Mouse (Mus musculus) CD4-positive, CD25-positive, alpha-beta regulatory T cell, adult 9 weeks (primary cell): ENCODE data around the gene Arhgap4. TPM values are rescaled to one million over a fixed set of nuclear protein-coding genes. Genes with fewer than 3 reads are reported as not detected.

ENCODE experiments used
- polyA plus RNA-seq: library from polyadenylated mRNA; unstranded; fragments of 100-300 nt; shearing (Covaris generic); gene quantifications from one replicate; pipeline ENCODE4 v1.2.1, GENCODE M21; 2017

Gene Arhgap4
- polyA plus RNA-seq: 298 TPM

GRCm38 (mm10) chrX:73921823-73922549 lies at the start of gene Arhgap4, which contains the start of gene Naa10:
Gene Arhgap4, minus strand, starts transcription at chrX:73921870.
Gene Naa10, minus strand, starts transcription at chrX:73921944.

GRCm38 (mm10) chrX:73966248-73967176 lies 44.8 kb upstream of the Arhgap4 start, which contains the start of gene Hcfc1:
Gene Hcfc1, minus strand, starts transcription at chrX:73966357.

GRCm38 (mm10) chrX:73930402-73931062 lies 8.9 kb upstream of the Arhgap4 start, which contains the start of gene Renbp:
Gene Renbp, minus strand, starts transcription at chrX:73930850.

GRCm38 (mm10) chrX:73895719-73896118 lies 26.0 kb downstream of the Arhgap4 start, which contains the start of gene L1cam:
Gene L1cam, minus strand, starts transcription at chrX:73896105.

DNA sequence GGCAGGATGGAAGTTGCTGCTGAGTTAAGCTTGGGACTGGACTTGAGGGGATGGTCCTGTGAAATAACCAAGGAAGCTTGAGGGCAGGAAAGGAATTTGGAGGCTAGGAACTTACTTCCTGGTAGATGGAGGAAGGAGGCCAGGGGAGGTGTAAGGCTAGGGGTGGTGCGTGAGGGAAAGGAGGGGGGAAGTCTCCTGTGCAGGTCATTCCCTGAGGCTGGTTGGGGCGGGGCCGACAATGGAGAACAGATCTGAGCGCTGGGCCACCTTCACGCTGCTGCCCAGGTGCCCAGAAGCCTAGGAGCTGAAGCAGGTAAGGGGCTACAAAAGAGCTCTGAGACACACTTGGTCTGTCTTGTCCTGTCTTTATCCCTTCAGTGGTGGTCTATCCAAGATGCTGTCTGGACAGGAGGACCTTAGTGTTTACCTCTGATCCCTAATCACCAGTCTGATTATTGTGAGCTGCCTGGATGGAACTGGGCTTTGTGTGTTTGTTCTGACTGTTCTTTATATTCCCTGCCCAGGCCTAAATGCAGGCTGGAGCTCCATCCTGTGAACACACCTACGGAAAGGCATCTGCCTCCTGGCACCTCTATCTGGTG lies 30.0 kb downstream of the Arhgap4 start, which contains the start of gene Avpr2:
TSS of gene Avpr2 (plus strand) at position 552 of the 602 bp plus-strand sequence.

Other genes with a start within 250 kb of the Arhgap4 start
- gene Slc6a8, start 248.7 kb downstream of the Arhgap4 start, polyA plus RNA-seq: 0.22 TPM
- 339 TPM for gene Bcap31, start 205.7 kb downstream of the Arhgap4 start, polyA plus RNA-seq
- 48.6 TPM for gene Abcd1, start 205.3 kb downstream of the Arhgap4 start, polyA plus RNA-seq
- gene Plxnb3, start 164.8 kb downstream of the Arhgap4 start, polyA plus RNA-seq: not detected
- 0.96 TPM for gene Srpk3, start 147.5 kb downstream of the Arhgap4 start, polyA plus RNA-seq
- gene Idh3g, start 135.0 kb downstream of the Arhgap4 start, polyA plus RNA-seq: 255 TPM
- gene Ssr4, start 134.8 kb downstream of the Arhgap4 start, polyA plus RNA-seq: 250 TPM
- gene Pdzd4, start 96.9 kb downstream of the Arhgap4 start, polyA plus RNA-seq: 0.30 TPM
- gene Avpr2, start 29.8 kb downstream of the Arhgap4 start, polyA plus RNA-seq: 3.9 TPM
- 6.8 TPM for gene L1cam, start 25.8 kb downstream of the Arhgap4 start, polyA plus RNA-seq
- 244 TPM for gene Naa10, start 74 bp upstream of the Arhgap4 start, polyA plus RNA-seq
- 7.6 TPM for gene Renbp, start 9.0 kb upstream of the Arhgap4 start, polyA plus RNA-seq
- 61.5 TPM for gene Hcfc1, start 44.5 kb upstream of the Arhgap4 start, polyA plus RNA-seq
- gene Irak1, start 102.0 kb upstream of the Arhgap4 start, polyA plus RNA-seq: 20.0 TPM
- gene Opn1mw, start 205.6 kb upstream of the Arhgap4 start, polyA plus RNA-seq: not detected
- 38.4 TPM for gene Mecp2, start 213.5 kb upstream of the Arhgap4 start, polyA plus RNA-seq
- not detected for gene Tex28, start 246.0 kb upstream of the Arhgap4 start, polyA plus RNA-seq